Mouse (Mus musculus) hindbrain, embryonic 16.5 days (tissue): Measurements from ENCODE around the gene Astl. TPM values are rescaled to one million over a fixed set of nuclear protein-coding genes. Genes with fewer than 3 reads are reported as not detected.

Experiments
- ATAC-seq: fragments of 200-750 bp; cut with Nextera tagmentation; 2 replicates; pipeline ENCODE4 v1.8.0; 2017; ENCODE audit warnings: moderate TSS enrichment, moderate library complexity
- H3K27ac ChIP-seq: fragments of 300-500 bp; sonication (generic); 2 replicates; pipeline ENCODE4 v1.5.1; 2014; ENCODE audit warnings: low read depth, mild to moderate bottlenecking, control low read depth, low read length, moderate library complexity
- H3K27me3 ChIP-seq: fragments of 300-500 bp; sonication (generic); replicated peaks from 2 replicates; pipeline ENCODE4 v1.6.1; 2014; ENCODE audit warnings: low read length; ENCODE audit not compliant: control insufficient read depth, insufficient read depth
- H3K36me3 ChIP-seq: fragments of 300-500 bp; sonication (generic); 2 replicates; pipeline ENCODE4 v1.6.1; 2014; ENCODE audit warnings: mild to moderate bottlenecking, low read length, moderate library complexity, mixed read lengths; ENCODE audit not compliant: control insufficient read depth, insufficient read depth
- H3K4me1 ChIP-seq: fragments of 300-500 bp; sonication (generic); 2 replicates; pipeline ENCODE4 v1.6.1; 2014; ENCODE audit warnings: low read depth, low read length; ENCODE audit not compliant: control insufficient read depth, insufficient read depth
- H3K4me2 ChIP-seq: fragments of 300-500 bp; sonication (generic); 2 replicates; pipeline ENCODE4 v1.6.1; 2014; ENCODE audit warnings: mild to moderate bottlenecking, low read length, control low read depth, moderate library complexity
- H3K4me3 ChIP-seq: fragments of 300-500 bp; sonication (generic); 2 replicates; pipeline ENCODE4 v1.5.1; 2014; ENCODE audit warnings: mild to moderate bottlenecking, low read length, control low read depth, moderate library complexity
- H3K9ac ChIP-seq: fragments of 300-500 bp; sonication (generic); 2 replicates; pipeline ENCODE4 v1.6.1; 2014; ENCODE audit warnings: low read depth, mild to moderate bottlenecking, control low read depth, low read length, moderate library complexity
- H3K9me3 ChIP-seq: fragments of 300-500 bp; sonication (generic); 2 replicates; pipeline ENCODE4 v1.6.1; 2014; ENCODE audit warnings: mild to moderate bottlenecking, low read length, moderate library complexity; ENCODE audit not compliant: control insufficient read depth
- WGBS: fragments of 180-500 bp; shearing (Covaris S2); extraction: QIAGEN DNeasy Blood & Tissue Kit; methylation state at CpG from one replicate; pipeline ENCODE4 v1.1.7; 2014; 5-methylcytosine and 5-hydroxymethylcytosine counted together
- polyA plus RNA-seq: library from polyadenylated mRNA; unstranded; fragments of >200 nt; fragmentation: Nextera tagmentation; extraction: Ambion mirVana; gene quantifications from 2 replicates; pipeline ENCODE4 v1.2.1, GENCODE M21; 2015

Astl gene
- polyA plus RNA-seq, 1 experiment from 2014 or later: not detected

DNA sequence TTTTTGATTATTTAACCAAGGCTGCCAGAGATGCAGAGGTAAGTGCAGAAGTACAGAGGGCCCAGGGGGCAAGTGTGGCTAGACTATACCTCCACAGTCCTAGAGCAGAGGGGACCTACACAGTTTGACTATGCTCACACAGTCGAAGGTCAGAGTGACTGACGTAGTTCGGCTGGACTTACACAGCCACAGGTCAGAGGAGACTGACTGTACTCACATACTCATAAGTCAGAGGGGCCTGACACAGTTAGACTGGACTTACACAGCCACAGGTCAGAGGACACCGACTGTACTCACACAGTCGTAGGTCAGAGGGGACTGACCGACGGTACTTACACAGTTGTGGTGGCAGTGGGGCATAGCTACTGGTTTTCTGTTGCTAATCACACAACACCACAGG, 60.3 kb downstream of the Astl start:
- H3K36me3 ChIP-seq: no peaks in the 10 kb centered on the region
- 92% methylated on average over 7 of the region's 7 CpGs for WGBS
- no peak overlapping the region for H3K9ac ChIP-seq
- H3K4me1 ChIP-seq: no peaks in the 10 kb centered on the region; the same call in 1 of the 2 replicates
- H3K4me3 ChIP-seq: no peak overlapping the region
- no peak overlapping the region for H3K4me2 ChIP-seq
- H3K27ac ChIP-seq: no peak overlapping the region
- H3K9me3 ChIP-seq: no peaks in the 10 kb centered on the region
- no peaks in the 10 kb centered on the region for H3K27me3 ChIP-seq
- no peak for ATAC-seq

Other genes with a start within 250 kb of the Astl start
- 14.5 and 19.8 TPM in 2 replicates for gene Ncaph, start 204.7 kb upstream of the Astl start, polyA plus RNA-seq
- 11.0 and 12.4 TPM in 2 replicates for gene Itpripl1, start 195.2 kb upstream of the Astl start, polyA plus RNA-seq
- gene 1810024B03Rik, start 130.4 kb upstream of the Astl start, polyA plus RNA-seq: 0.88 and 0.96 TPM in 2 replicates
- gene Snrnp200, start 130.3 kb upstream of the Astl start, polyA plus RNA-seq: 40.1 and 51.3 TPM in 2 replicates
- gene Ciao1, start 90.8 kb upstream of the Astl start, polyA plus RNA-seq: 59.0 and 61.6 TPM in 2 replicates
- 58.7 and 61.1 TPM in 2 replicates for gene Tmem127, start 90.7 kb upstream of the Astl start, polyA plus RNA-seq
- 85.9 and 91.6 TPM in 2 replicates for gene Stard7, start 68.4 kb upstream of the Astl start, polyA plus RNA-seq
- 14.9 and 17.1 TPM in 2 replicates for gene Dusp2, start 2.5 kb upstream of the Astl start, polyA plus RNA-seq
- 0.72 and 0.90 TPM in 2 replicates for gene Adra2b, start 24.6 kb downstream of the Astl start, polyA plus RNA-seq
- gene Gpat2, start 86.6 kb downstream of the Astl start, polyA plus RNA-seq: 0.25 and 0.28 TPM in 2 replicates
- 31.4 and 32.9 TPM in 2 replicates for gene Fahd2a, start 105.9 kb downstream of the Astl start, polyA plus RNA-seq
- 15.4 and 20.0 TPM in 2 replicates for gene Kcnip3, start 183.5 kb downstream of the Astl start, polyA plus RNA-seq
- 0.05 and 0.06 TPM in 2 replicates for gene Prom2, start 202.8 kb downstream of the Astl start, polyA plus RNA-seq
- gene Zfp661, start 248.5 kb downstream of the Astl start, polyA plus RNA-seq: 6.3 and 6.4 TPM in 2 replicates
- 126 and 133 TPM in 2 replicates for gene Mrps5, start 248.6 kb downstream of the Astl start, polyA plus RNA-seq